Mouse (Mus musculus) erythroblast, embryonic 14.5 days (primary cell): ENCODE results near the gene Mrpl38.

Source experiments
- GATA1 ChIP-seq: IDR thresholded peaks from 2 replicates; pipeline ENCODE4 v1.6.1; 2012; ENCODE audit warnings: low read length, inconsistent platforms, mixed read lengths
- TAL1 ChIP-seq: IDR thresholded peaks from 3 replicates; pipeline ENCODE4 v1.6.1; 2012; ENCODE audit warnings: low read length, inconsistent platforms, mixed read lengths

- no peak for TF ChIP-seq GATA1
- TF ChIP-seq TAL1, result no peak
Observed at GRCm38 (mm10) chr11:116129091-116129790, 9.4 kb downstream of the Mrpl38 start.
